Mouse (Mus musculus) hindbrain, embryonic 15.5 days (tissue): Measurements from ENCODE around the gene Zfp37. TPM values are rescaled to one million over a fixed set of nuclear protein-coding genes. Genes with fewer than 3 reads are reported as not detected.
A peak's percentile ranks its signal among the peaks of the same experiment; 100 is the strongest.

Experiments
- ATAC-seq: fragments of 200-750 bp; cut with Nextera tagmentation; 2 replicates; pipeline ENCODE4 v1.8.0; 2017; ENCODE audit warnings: low read depth, moderate number of reproducible peaks, moderate TSS enrichment; ENCODE audit not compliant: low FRiP score
- H3K27ac ChIP-seq: fragments of 300-500 bp; sonication (generic); replicated peaks from 2 replicates; pipeline ENCODE4 v1.5.1; 2015; ENCODE audit warnings: mild to moderate bottlenecking, inconsistent platforms
- H3K27me3 ChIP-seq: fragments of 300-500 bp; sonication (generic); 2 replicates; pipeline ENCODE4 v1.6.1; 2015; ENCODE audit warnings: control low read depth, inconsistent platforms
- H3K36me3 ChIP-seq: fragments of 300-500 bp; sonication (generic); 2 replicates; pipeline ENCODE4 v1.6.1; 2015; ENCODE audit warnings: control low read depth, inconsistent platforms
- H3K4me1 ChIP-seq: fragments of 300-500 bp; sonication (generic); replicated peaks from 2 replicates; pipeline ENCODE4 v1.6.1; 2015; ENCODE audit warnings: control low read depth, inconsistent platforms
- H3K4me2 ChIP-seq: fragments of 300-500 bp; sonication (generic); 2 replicates; pipeline ENCODE4 v1.6.1; 2015; ENCODE audit warnings: moderate library complexity, mild to moderate bottlenecking, inconsistent platforms
- H3K4me3 ChIP-seq: fragments of 300-500 bp; sonication (generic); 2 replicates; pipeline ENCODE4 v1.5.1; 2015; ENCODE audit warnings: mild to moderate bottlenecking, inconsistent platforms
- H3K9ac ChIP-seq: fragments of 300-500 bp; sonication (generic); 2 replicates; pipeline ENCODE4 v1.6.1; 2015; ENCODE audit warnings: inconsistent platforms
- H3K9me3 ChIP-seq: fragments of 300-500 bp; sonication (generic); 2 replicates; pipeline ENCODE4 v1.6.1; 2016; ENCODE audit warnings: control low read depth, inconsistent platforms
- WGBS: fragments of 180-500 bp; shearing (Covaris S2); methylation state at CpG from one replicate; pipeline ENCODE4 v1.1.7; 2015; 5-methylcytosine and 5-hydroxymethylcytosine counted together
- polyA plus RNA-seq: library from polyadenylated mRNA; unstranded; fragments of >200 nt; fragmentation: Nextera tagmentation; extraction: Ambion mirVana; gene quantifications from 2 replicates; pipeline ENCODE4 v1.2.1, GENCODE M21; 2015

Gene Zfp37
- polyA plus RNA-seq, 1 experiment from 2014 or later, result 28.3 TPM

DNA sequence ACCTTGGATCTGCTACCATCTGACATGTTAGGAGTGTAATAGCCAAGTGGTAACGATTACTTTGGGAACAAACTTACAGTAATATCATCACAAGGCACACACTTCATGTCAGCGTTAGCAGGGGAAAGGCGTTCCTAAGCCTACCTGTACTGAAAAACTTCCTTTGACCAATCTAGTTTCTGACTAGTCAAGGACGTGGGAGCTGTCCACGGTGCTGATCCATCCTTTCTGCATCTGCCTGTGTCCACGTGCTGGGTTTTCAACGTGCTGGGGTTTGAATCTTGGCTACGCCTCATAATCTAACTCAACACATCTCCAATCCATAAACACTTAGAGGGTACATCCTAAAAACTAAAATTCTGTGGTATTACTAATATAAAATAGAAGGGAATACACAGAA is 26.1 kb upstream of the Zfp37 start:
- Histone ChIP-seq H3K4me3 (no peak overlapping the region), H3K9ac (no peak overlapping the region), H3K27me3 (no peaks in the 10 kb centered on the region), H3K27ac (no peak overlapping the region), H3K9me3 (no peaks in the 10 kb centered on the region), H3K36me3 (no peaks in the 10 kb centered on the region), H3K4me2 (no peak overlapping the region), H3K4me1 (no peaks in the 10 kb centered on the region)
- WGBS, result 36% methylated on average over 8 of the region's 8 CpGs
- ATAC-seq, result no peak

DNA sequence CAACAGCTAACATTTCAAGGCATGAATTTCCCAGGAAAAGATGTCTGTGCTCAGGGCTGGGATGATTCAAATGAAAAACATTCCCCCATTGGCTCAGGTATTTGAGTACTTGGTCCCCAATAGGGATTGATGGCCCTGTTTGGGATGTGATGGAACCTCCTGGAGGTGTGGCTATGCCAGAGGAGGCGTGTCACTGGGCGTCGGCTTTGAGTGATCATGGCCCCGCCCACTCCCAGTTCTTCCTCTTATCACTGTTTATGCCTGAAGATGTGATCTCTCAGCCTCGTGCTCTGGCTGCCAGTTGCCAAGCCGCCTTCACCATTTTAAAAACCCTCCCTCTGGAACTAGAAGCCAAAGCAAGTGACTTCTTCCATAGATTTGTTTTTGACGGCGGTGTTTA is 23.7 kb upstream of the Zfp37 start:
- Histone ChIP-seq H3K9me3 (no peaks in the 10 kb centered on the region), H3K36me3 (no peaks in the 10 kb centered on the region), H3K27me3 (no peaks in the 10 kb centered on the region), H3K4me3 (no peak overlapping the region), H3K4me2 (no peak overlapping the region), H3K9ac (no peak overlapping the region), H3K4me1 (no peaks in the 10 kb centered on the region), H3K27ac (no peak overlapping the region)
- ATAC-seq, result no peak
- WGBS, result 70% methylated on average over 8 of the region's 8 CpGs

DNA sequence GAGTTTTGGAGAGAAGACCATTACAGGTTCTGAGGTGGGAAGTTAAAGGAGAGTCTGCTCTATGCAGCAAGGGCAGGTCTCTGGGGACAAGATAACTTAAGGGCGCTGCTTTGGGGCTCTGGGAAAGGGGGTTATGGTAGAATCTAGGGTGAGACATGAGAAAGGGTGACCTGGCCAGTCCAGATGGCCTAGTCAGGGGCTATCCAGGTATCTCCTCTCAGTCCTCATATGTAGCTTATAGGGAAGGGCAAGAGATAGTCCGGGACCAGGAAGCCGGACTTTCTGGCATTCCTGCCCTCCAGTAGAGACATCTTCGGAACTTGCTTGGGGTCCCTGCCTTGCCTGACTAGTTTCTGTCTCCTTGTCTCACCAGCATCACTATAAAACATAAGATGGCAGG is 20.9 kb upstream of the Zfp37 start:
- H3K36me3 ChIP-seq, result no peaks in the 10 kb centered on the region
- H3K9ac ChIP-seq, result no peak overlapping the region
- no peaks in the 10 kb centered on the region for H3K4me1 ChIP-seq
- no peak for ATAC-seq
- no peaks in the 10 kb centered on the region for H3K9me3 ChIP-seq
- no peak overlapping the region for H3K27ac ChIP-seq
- H3K27me3 ChIP-seq, result no peaks in the 10 kb centered on the region
- WGBS, result 95% methylated on average over 4 of the region's 4 CpGs
- H3K4me3 ChIP-seq, result no peak overlapping the region
- H3K4me2 ChIP-seq, result no peak overlapping the region

DNA sequence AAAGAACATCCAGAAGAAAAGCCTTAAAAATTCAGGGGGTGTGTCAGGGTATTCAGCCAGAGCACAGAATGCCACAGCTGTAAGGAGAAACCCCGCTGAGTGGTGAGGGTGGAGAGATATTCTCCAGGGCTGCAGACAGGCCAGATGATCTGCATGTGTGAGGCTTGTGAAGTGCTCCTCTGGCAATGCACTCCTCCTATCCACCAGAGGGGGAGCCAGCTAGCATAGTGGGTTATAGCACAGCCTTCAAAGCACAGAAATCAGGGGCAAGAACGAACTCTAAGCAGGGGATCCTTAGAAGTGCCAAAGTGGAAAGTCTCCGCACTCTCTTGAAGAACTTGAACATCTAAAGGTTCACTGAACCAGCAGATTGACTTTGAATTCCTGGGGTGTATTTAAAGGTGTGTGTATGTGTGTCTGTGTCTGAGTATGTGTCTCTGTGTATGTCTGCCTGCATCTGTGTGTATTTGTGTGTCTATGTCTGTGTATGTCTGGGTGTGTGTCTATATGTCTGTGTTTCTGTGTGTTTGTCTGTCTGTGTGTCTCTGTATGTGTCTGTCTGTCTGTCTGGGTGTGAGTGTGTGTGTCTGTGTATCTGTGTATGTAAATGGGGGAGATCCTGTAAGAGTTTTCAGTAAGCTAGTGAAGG is 20.2 kb upstream of the Zfp37 start:
- H3K36me3 ChIP-seq, result no peaks in the 10 kb centered on the region
- ATAC-seq, result no peak

DNA sequence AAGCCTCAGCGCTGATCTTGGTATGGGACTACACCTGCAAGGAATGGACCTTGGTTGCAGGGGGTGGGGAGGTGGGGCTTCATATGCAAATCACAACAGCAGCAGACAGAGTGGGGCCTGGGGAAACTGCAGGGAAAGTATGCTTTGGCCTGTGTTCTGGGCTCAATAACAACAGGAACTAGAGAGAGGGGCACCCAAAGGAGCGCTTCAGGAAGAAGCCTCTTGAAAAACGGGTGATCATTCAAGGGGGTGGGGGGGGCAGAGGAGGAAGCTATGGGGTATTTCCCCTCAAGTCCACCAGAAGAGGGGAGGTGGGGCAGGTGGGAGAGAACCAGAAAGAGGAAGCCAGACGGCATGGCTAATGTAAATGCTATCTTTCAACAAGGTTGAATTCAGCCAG is 17.5 kb upstream of the Zfp37 start:
- 48% methylated on average over 4 of the region's 4 CpGs for WGBS

More for the DNA sequence above, 20.2 kb upstream of the Zfp37 start:
- Histone ChIP-seq H3K4me2 (no peak overlapping the region), H3K27ac (no peak overlapping the region), H3K9ac (no peak overlapping the region), H3K4me3 (no peak overlapping the region), H3K27me3 (no peaks in the 10 kb centered on the region), H3K4me1 (no peaks in the 10 kb centered on the region), H3K9me3 (no peaks in the 10 kb centered on the region)
- 36% methylated on average over 3 of the region's 3 CpGs for WGBS

DNA sequence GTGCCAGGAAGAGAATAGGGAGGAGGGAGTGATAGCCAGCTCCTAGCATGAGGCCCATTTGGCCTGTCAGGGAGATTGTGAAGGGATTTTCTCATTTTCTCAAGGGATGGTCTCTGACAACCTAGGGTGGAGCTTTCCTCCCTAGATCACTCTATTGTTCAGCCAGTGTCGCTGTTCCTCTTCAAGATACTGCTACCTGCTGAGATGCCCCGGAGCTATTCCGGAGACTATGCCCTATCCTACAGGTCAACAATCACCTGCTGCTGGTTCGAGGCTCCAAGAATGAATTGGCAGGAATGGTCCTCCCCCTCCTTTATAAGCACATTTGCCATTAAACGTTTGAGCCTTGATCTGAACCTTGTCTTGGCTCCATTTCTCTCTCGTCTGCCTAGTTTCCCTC is 9.7 kb upstream of the Zfp37 start:
- ATAC-seq, result no peak
- WGBS, result 59% methylated on average over 6 of the region's 6 CpGs
- Histone ChIP-seq H3K36me3 (no peaks in the 10 kb centered on the region), H3K27ac (no peak overlapping the region), H3K4me2 (no peak overlapping the region), H3K9me3 (no peaks in the 10 kb centered on the region), H3K4me1 (no peaks in the 10 kb centered on the region), H3K9ac (no peak overlapping the region), H3K27me3 (no peaks in the 10 kb centered on the region), H3K4me3 (no peak overlapping the region)

More for the DNA sequence above, 17.5 kb upstream of the Zfp37 start:
- no peak overlapping the region for H3K4me3 ChIP-seq
- no peak overlapping the region for H3K27ac ChIP-seq
- ATAC-seq, result no peak
- H3K27me3 ChIP-seq, result no peaks in the 10 kb centered on the region
- no peak overlapping the region for H3K9ac ChIP-seq
- no peaks in the 10 kb centered on the region for H3K36me3 ChIP-seq
- no peak overlapping the region for H3K4me2 ChIP-seq
- no peaks in the 10 kb centered on the region for H3K4me1 ChIP-seq
- no peaks in the 10 kb centered on the region for H3K9me3 ChIP-seq

DNA sequence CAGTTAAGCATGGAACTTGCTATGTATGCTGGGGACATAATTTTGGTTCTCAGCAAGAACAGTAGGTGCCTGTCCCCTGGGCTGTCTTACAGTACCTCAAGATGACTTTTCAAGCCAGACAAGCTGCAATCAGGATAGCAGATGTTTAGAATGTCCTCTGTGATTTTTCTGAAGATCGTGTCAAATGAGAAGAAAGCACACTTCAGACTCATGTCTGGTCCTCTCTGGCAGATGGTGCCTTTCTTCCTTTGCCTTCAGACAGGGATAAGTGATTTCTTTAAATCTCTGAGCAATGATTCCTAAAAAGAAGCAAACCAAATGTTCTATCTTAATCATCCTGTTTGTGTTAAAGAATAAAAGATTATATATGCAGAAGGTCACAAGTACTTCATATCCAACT is 694 bp downstream of the Zfp37 start:
- Histone ChIP-seq H3K9me3 (no peaks in the 10 kb centered on the region), H3K36me3 (no peaks in the 10 kb centered on the region), H3K4me3 (no peak overlapping the region), H3K27me3 (no peaks in the 10 kb centered on the region), H3K27ac (no peak overlapping the region), H3K4me2 (no peak overlapping the region), H3K4me1 (no peaks in the 10 kb centered on the region), H3K9ac (no peak overlapping the region)
- no peak for ATAC-seq
- WGBS, result 72% methylated on average over 1 of the region's 1 CpGs

DNA sequence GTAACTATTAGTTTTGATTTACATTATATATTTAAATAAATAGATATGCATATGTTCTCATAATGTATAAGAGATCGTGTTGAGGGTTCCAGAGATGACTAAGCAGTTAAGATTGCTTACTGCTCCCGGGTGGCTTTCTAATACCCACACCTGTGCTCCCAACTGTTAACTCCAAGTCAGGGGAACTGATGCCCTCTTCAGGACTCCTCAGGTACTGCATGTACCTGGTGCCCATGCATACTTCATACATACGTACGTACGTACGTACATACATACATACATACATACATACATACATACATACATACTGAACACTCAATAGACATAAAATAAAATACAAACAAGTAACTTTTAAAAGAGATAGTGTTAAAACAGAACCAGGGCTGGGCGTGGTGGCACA is 1.4 kb downstream of the Zfp37 start:
- Histone ChIP-seq H3K4me3 (no peak overlapping the region), H3K9me3 (no peaks in the 10 kb centered on the region), H3K27me3 (no peaks in the 10 kb centered on the region), H3K27ac (no peak overlapping the region), H3K4me1 (no peaks in the 10 kb centered on the region), H3K4me2 (no peak overlapping the region), H3K9ac (no peak overlapping the region), H3K36me3 (no peaks in the 10 kb centered on the region)
- no peak for ATAC-seq
- 92% methylated on average over 7 of the region's 7 CpGs for WGBS

DNA sequence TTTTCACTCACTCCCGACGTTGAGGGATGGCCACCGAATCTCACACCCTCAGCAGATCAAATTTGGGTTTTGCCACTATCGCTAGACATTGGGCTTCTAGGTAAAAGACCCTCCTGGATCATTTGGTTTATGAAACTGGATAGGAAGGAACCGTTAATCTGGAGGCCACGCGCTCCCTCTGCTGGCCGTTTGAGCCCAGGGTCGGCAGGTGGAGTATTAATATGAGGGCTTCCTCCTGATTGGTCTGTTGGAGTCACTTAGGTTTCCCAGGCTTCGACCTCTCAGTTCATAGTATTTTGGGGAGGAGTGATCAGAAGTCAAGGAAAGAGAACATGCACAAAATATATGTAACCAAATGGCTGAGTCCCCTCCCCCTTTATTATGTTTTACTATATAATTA is 2.5 kb downstream of the Zfp37 start:
- H3K27me3 ChIP-seq, result no peaks in the 10 kb centered on the region
- no peaks in the 10 kb centered on the region for H3K36me3 ChIP-seq
- H3K4me2 ChIP-seq, result no peak overlapping the region
- no peak overlapping the region for H3K4me3 ChIP-seq
- no peak overlapping the region for H3K9ac ChIP-seq
- H3K27ac ChIP-seq, result no peak overlapping the region
- ATAC-seq, result no peak
- H3K4me1 ChIP-seq, result no peaks in the 10 kb centered on the region
- no peaks in the 10 kb centered on the region for H3K9me3 ChIP-seq
- WGBS, result 47% methylated on average over 10 of the region's 10 CpGs

DNA sequence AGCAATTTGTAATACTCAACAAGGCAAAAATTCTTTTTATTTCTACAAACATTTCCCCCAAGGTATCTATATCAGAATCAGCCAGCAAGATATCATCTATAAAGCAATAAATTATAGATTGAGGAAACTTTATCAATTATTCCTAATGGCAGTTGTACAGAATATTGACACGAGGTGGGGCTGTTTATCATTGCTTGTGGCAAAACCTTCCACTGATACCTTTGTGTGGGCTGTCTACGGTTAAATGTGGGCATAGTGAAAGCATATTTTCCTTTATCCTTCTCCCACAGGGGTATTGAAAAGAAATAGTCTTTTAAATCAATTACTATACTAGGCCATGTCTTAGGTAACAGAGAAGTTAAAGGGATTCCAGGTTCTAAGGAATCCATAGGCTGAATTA is 17.4 kb downstream of the Zfp37 start:
- Histone ChIP-seq H3K4me1 (peaks cover 9% of the 10 kb centered on the region), H3K27me3 (no peaks in the 10 kb centered on the region)
- 80% methylated on average over 2 of the region's 2 CpGs for WGBS

DNA sequence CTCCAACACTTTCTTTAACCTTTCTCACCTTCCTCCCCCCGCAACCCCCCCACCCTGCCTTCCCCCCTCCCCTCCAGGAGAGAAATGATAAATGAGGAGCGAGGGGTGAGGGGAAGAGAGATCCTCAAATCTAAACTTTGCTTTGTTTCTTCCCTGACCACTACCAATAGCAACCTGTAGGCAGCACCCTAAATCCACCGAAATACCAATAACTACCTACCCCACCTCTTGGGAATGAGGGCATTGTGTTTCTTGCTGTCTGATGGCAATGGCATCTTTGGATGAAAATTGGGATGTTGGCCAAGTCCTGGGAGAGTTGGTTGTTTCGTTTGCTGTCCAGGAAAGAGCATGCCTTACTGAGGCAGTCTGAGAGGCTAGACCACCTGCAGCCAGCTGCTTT is 20.8 kb downstream of the Zfp37 start:
- Histone ChIP-seq H3K4me1 (peaks cover 14% of the 10 kb centered on the region), H3K9ac (no peak overlapping the region), H3K36me3 (0 out of 2 replicates have a peak, but pooled peaks cover 4% of the 10 kb centered on the region), H3K4me2 (no peak overlapping the region), H3K27ac (no peak overlapping the region), H3K4me3 (no peak overlapping the region), H3K9me3 (no peaks in the 10 kb centered on the region), H3K27me3 (no peaks in the 10 kb centered on the region)
- no peak for ATAC-seq
- 41% methylated on average over 4 of the region's 4 CpGs for WGBS

More for the DNA sequence above, 17.4 kb downstream of the Zfp37 start:
- no peaks in the 10 kb centered on the region for H3K36me3 ChIP-seq
- H3K4me3 ChIP-seq, result no peak overlapping the region
- no peak overlapping the region for H3K27ac ChIP-seq
- ATAC-seq, result no peak
- no peaks in the 10 kb centered on the region for H3K9me3 ChIP-seq
- no peak overlapping the region for H3K9ac ChIP-seq
- no peak overlapping the region for H3K4me2 ChIP-seq

DNA sequence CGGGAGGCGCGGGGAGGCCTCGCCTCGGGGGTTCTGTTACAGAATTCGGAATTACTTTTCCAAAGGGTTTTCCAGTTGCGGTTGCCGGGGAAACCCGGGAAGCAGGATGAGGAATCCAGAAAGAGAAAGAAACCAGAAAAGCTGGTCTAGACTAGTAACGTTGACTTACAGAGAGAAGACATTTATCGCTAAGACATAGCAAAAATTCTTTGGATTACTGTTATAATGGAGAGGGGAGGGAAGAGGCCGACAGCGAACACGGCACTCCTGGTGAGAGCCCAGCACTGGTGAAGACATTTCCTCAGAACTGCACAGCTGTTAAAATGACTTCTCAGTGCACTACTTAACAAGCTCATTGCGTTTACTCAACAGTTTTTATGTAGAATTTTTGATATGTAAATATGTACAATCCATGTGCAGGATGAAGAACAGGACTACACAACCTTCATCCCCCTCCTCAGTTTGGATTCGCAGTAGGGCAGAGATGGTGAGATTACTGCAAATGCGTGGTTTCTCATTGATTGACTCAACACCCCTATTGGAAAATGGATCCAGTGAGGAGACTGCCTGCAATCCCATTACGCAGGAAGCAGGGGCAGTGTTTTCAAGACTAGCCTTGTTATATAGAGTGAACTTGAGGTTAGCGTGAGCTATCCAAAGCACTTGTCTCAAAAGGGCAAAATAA is 22.0 kb downstream of the Zfp37 start:
- peak overlapping the region; percentile 96 for H3K27ac ChIP-seq
- H3K4me1 ChIP-seq, result peaks cover 14% of the 10 kb centered on the region
- ATAC-seq, result peak; percentile 58
- peaks cover 12% of the 10 kb centered on the region for H3K36me3 ChIP-seq
- peak overlapping the region; percentile 67 for H3K4me3 ChIP-seq
- H3K4me2 ChIP-seq, result peak overlapping the region; percentile 64
- no peaks in the 10 kb centered on the region for H3K27me3 ChIP-seq
- H3K9ac ChIP-seq, result peak overlapping the region; percentile 81
- WGBS, result 3% methylated on average over 19 of the region's 19 CpGs
- no peaks in the 10 kb centered on the region for H3K9me3 ChIP-seq
